Mouse (Mus musculus) T-helper 1 cell (primary cell): ENCODE data around the gene Rbbp5.
"Not testable (repeated sequence)": the region's sequence is repeated elsewhere in the genome, so short reads cannot be mapped to it uniquely, and the experiment has no call there.

Experiments
- in situ Hi-C: fragments of 300-600 bp; cut with MboI, MseI; formaldehyde crosslinking; loops from one replicate; pipeline ENCODE4 v1.15.1; 2025; ENCODE audit warnings: high pct_unique_total_duplicates

The Rbbp5 gene

GRCm38 (mm10) chr1:132476928-132477691, at the start of gene Rbbp5:
Rbbp5 (plus strand) TSS chr1:132477365.
- in situ Hi-C loops = no loop called here

- in situ Hi-C loops = no loop called here
Measured at GRCm38 (mm10) chr1:132430818-132431217, 46.3 kb upstream of the Rbbp5 start.

DNA sequence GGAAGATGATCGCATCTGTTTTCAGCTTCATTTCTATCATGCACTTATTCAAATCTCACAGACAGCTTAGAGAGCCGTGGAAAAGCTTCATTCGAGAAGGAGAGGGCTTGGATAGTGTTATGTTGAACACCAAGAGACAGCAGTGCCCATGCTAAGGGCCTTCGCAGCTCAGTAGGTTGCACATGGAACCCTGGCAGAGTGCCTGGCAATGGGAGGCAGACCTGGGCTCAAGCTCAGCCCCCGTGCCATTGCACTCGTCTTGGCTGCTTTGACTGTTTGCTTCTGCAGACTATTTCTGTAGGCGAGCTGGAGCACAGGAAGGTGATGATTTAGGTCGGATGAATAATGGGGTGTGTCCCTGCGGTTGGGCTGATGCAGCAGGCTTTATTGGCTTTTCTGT, 45.4 kb upstream of the Rbbp5 start:
- in situ Hi-C loops = no loop called here

- in situ Hi-C loops = no loop called here
Measured at GRCm38 (mm10) chr1:132433349-132433748, 43.8 kb upstream of the Rbbp5 start.

DNA sequence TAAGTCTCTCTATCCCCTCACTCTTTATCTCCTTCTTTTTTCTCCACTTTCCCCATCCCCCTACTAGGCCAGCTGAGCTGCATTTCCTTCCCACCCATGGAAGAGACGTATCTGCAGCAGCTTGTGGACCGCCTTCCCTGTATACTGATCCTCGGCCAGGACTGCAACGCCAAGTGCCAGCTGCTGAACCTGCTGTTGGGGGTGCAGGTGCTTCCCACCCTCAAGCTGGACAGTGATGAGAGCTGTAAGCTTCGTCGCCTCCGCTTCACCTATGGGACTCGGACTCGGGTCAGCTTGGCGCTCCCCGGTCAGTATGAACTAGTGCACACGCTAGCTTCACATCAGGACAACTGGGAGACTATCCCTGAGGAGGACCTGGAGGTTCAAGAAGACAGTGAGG, 43.1 kb upstream of the Rbbp5 start:
- in situ Hi-C loops = no loop called here

- in situ Hi-C loops = no loop called here
Measured at GRCm38 (mm10) chr1:132436320-132436958, 40.7 kb upstream of the Rbbp5 start.

- in situ Hi-C loops = no loop called here
Measured at GRCm38 (mm10) chr1:132436960-132437359, 40.2 kb upstream of the Rbbp5 start.

- in situ Hi-C loops = no loop called here
Measured at GRCm38 (mm10) chr1:132437389-132437788, 39.8 kb upstream of the Rbbp5 start.

DNA sequence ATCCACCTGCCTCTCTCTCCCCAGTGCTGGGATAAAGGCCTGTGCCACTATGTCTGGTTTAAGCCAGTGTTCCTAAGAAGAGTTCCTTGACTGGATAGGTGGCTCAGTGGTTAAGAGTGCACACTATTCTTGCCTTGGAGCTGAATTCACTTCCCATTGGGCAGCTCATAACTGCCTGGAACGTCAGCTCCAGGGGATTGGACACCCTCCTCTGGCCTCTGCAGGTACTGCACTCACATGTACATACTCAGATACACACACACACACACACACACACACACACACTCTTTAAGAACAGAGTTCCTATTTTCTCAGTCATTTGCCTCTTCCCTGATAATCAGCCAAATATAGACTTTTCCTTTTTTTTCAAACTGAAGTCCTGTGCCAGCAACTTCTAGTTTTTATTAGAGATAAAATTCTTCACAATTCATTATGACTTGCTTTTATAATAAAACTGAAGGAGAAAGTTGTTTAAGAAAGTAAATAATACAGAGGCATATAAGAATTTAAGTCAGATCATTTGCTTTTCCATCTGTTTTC, 36.2 kb upstream of the Rbbp5 start:
- in situ Hi-C loops = no loop called here

GRCm38 (mm10) chr1:132449742-132450141, 27.4 kb upstream of the Rbbp5 start:
- in situ Hi-C loops = no loop called here

DNA sequence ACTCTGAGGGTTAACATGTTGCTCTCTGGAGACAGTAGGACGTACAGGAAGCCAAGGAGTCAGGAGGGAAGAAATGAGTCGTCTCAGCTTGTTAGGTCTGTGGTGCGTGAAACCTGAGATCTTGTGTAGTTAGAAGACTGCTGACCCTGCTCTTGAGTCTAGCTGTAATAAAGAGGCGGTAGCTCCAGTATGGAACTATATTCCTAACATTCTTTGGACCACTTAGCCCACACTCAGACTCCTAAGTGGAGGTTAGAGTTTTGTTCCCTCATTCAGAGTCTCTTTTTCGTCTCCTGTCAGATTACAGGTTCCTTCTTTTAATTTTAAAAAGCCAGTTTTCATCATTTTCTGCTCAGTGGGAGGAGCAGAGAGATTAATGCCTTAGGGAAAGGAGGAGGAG, 12.5 kb upstream of the Rbbp5 start:
- in situ Hi-C loops = no loop called here

- in situ Hi-C loops = no loop called here
Measured at GRCm38 (mm10) chr1:132468926-132469325, 8.2 kb upstream of the Rbbp5 start.

GRCm38 (mm10) chr1:132469519-132469918, 7.6 kb upstream of the Rbbp5 start:
- in situ Hi-C loops = no loop called here

- in situ Hi-C loops = not testable (repeated sequence)
Measured at GRCm38 (mm10) chr1:132470031-132470430, 7.1 kb upstream of the Rbbp5 start.

- in situ Hi-C loops = no loop called here
Measured at GRCm38 (mm10) chr1:132471032-132471431, 6.1 kb upstream of the Rbbp5 start.

DNA sequence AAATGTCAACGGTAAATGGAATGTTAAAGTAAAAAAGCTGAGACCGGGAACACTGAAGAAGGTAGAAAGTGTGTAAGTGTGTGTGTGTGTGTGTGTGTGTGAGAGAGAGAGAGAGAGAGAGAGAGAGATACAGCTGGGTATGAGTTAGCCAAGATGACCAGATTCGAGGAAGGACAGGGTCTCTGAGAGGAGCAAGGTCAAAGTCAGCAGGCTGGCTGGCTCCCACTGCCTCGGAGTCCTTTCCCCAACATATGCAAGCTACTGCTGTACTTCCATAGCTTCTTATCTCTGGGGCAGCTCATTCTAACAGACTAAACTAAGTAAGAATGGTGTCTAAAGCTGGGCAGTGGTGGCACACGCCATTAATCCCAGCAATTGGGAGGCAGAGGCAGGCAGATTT, 5.7 kb upstream of the Rbbp5 start:
- in situ Hi-C loops = no loop called here

DNA sequence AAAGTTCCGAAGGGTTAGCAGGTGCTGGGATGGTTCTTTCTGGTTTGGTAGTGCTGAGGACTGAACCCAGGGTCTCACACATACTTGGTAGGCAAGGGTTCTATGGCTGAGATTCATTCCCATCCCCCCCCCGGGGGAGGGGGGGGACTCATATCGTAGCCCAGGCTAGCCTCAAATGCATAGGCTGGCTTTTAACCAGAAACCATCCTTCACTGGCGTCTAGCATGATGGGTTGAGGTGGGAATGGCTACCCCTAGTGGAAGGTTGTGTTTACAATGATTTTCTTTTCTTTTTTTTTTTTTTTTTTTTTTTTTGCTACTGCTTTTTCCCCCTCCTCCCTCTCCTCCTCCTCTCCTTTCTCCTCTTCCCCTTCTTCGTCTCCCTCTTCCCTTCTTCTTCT, 4.6 kb upstream of the Rbbp5 start:
- in situ Hi-C loops = no loop called here

DNA sequence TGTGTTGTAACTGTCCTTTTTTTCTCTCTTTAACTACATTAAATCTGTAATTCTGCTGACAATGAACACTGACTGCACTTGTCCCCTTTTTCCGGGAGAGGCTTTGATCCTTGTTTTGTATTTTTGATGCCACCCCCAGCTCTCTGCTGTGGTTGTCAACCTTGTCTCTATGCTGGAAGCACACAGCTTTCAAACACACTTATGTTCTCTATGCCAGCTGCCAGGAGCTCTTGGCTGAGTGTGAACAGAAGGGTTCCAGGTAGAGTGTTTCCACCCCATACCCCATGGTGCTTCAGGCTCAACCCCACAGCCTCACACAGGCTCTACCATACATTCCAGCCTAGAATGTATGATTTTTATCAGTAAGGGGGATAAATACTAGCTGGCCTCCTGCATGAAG, 2.7 kb upstream of the Rbbp5 start:
- in situ Hi-C loops = no loop called here

GRCm38 (mm10) chr1:132476575-132476927, 614 bp upstream of the Rbbp5 start:
- in situ Hi-C loops = no loop called here

- in situ Hi-C loops = no loop called here
Measured at GRCm38 (mm10) chr1:132479438-132479837, 2.3 kb downstream of the Rbbp5 start.

DNA sequence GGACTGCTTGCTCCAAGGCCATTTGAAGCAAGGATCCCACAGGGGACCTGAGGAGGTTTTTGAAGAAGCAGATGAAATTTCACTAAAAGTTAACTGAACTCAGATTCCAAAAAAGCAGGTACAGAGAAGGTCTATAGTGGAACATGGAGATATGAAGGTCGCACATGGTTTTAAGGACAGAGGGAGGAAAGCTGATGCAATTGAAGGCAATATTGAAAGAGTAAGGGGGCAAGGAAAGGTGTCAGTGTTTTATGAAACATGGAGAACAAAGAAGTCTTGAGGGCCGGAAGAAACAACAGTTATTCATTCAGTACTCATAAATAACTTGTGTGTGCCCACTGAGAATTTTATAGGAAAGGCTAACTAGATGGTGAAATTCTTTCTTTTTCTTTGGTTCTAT, 4.5 kb downstream of the Rbbp5 start:
- in situ Hi-C loops = no loop called here

- in situ Hi-C loops = no loop called here
Measured at GRCm38 (mm10) chr1:132483234-132483633, 6.1 kb downstream of the Rbbp5 start.

- in situ Hi-C loops = no loop called here
Measured at GRCm38 (mm10) chr1:132483759-132484158, 6.6 kb downstream of the Rbbp5 start.
